Mouse (Mus musculus): Measurements from ENCODE around the gene Il21r. TPM values are rescaled to one million over a fixed set of nuclear protein-coding genes. Genes with fewer than 3 reads are reported as not detected.

Gene Il21r
- total RNA-seq, 4 experiments from 2014 or later = not detected

- DNase-seq (ENCODE audit: low spot score in 2 of 2) = no peak
Observed at GRCm38 (mm10) chr7:125638376-125638775, 35.1 kb downstream of the Il21r start.

- no peak for DNase-seq (ENCODE audit: low spot score in 2 of 2)
Observed at GRCm38 (mm10) chr7:125638870-125639386, 35.7 kb downstream of the Il21r start.

- DNase-seq (ENCODE audit: low spot score in 2 of 2) = no peak
Observed at GRCm38 (mm10) chr7:125643880-125644279, 40.7 kb downstream of the Il21r start.

GRCm38 (mm10) chr7:125645413-125645812, 42.2 kb downstream of the Il21r start:
- no peak for DNase-seq (ENCODE audit: low spot score in 2 of 2)

- DNase-seq (ENCODE audit: low spot score in 2 of 2) = no peak
Observed at GRCm38 (mm10) chr7:125649013-125649412, 45.8 kb downstream of the Il21r start.

- DNase-seq (ENCODE audit: low spot score in 2 of 2) = no peak
Observed at GRCm38 (mm10) chr7:125657511-125657910, 54.3 kb downstream of the Il21r start.

GRCm38 (mm10) chr7:125663654-125664053, 60.4 kb downstream of the Il21r start:
- DNase-seq (ENCODE audit: low spot score in 2 of 2) = no peak

GRCm38 (mm10) chr7:125670865-125671264, 67.6 kb downstream of the Il21r start:
- no peak for DNase-seq (ENCODE audit: low spot score in 2 of 2)

- no peak for DNase-seq (ENCODE audit: low spot score in 2 of 2)
Observed at GRCm38 (mm10) chr7:125671396-125671795, 68.2 kb downstream of the Il21r start.

GRCm38 (mm10) chr7:125674916-125675315, 71.7 kb downstream of the Il21r start:
- no peak for DNase-seq (ENCODE audit: low spot score in 2 of 2)

- no peak for DNase-seq (ENCODE audit: low spot score in 2 of 2)
Observed at GRCm38 (mm10) chr7:125678756-125679155, 75.5 kb downstream of the Il21r start.

- DNase-seq (ENCODE audit: low spot score in 2 of 2) = no peak
Observed at GRCm38 (mm10) chr7:125679936-125680335, 76.7 kb downstream of the Il21r start.

Other genes with a start within 250 kb of the Il21r start
- 1 to 10 TPM; 6.4 to 7.6 (median 6.7) TPM for gene Kdm8, start 158.8 kb upstream of the Il21r start, total RNA-seq (2022)
- gene Nsmce1, start 111.8 kb upstream of the Il21r start, total RNA-seq (2022) = 10 to 100 TPM in 3 of 4 experiments, 1 to 10 TPM in 1; 10.0 to 10.9 (median 10.3) TPM
- 1 to 10 TPM; 2.5 to 6.2 (median 3.5) TPM for gene Il4ra, start 51.3 kb upstream of the Il21r start, total RNA-seq (2022)
- 10 to 100 TPM; 29.7 to 32.7 (median 30.7) TPM for gene Gtf3c1, start 104.4 kb downstream of the Il21r start, total RNA-seq (2022)
- gene D430042O09Rik, start 104.5 kb downstream of the Il21r start, total RNA-seq (2022) = 1 to 10 TPM; 6.0 to 8.7 (median 7.7) TPM